Mouse (Mus musculus): ENCODE data around the gene Stk16. TPM values are rescaled to one million over a fixed set of nuclear protein-coding genes. Genes with fewer than 3 reads are reported as not detected.
A peak's percentile ranks its signal among the peaks of the same experiment; 100 is the strongest.
"Not testable (repeated sequence)": the region's sequence is repeated elsewhere in the genome, so short reads cannot be mapped to it uniquely, and the experiment has no call there.

The Stk16 gene
- polyA plus RNA-seq, 1 experiment from 2014 or later, result 154 TPM

DNA sequence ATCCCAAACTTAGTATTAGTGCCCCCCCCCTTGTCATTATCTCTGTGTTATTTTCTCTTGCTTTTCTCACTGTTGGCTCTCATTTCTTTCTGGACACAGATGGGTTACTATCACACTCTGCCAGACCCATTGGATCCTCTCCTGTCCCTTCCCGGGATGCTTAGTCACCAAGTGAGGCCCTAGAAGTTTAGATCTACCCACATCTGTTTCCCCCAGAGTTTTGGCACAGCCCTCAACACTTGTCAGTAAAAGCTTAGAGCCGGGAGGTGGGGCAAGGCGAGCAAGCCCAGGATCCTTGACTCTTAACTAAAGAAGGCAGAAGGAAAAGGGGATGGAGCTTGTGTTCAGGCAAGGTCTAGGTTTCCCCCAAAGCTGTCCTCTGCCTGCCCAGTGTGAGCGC is 18.5 kb downstream of the Stk16 start:
- Histone ChIP-seq H3K4me2 (ENCODE audit: low read length) (no peak overlapping the region), H3K9me3 (replicated peaks; ENCODE audit: control insufficient read depth, low read length, poor library complexity, severe bottlenecking) (no peaks in the 10 kb centered on the region), H3K4me1 (ENCODE audit: control insufficient read depth, insufficient read depth, low read length) (no peaks in the 10 kb centered on the region), H3K4me3 (ENCODE audit: low read depth, low read length) (no peak overlapping the region), H3K9ac (ENCODE audit: low read depth, low read length) (no peak overlapping the region), H3K27ac (ENCODE audit: low read length) (no peak overlapping the region), H3K36me3 (ENCODE audit: control insufficient read depth, insufficient read depth, low read length) (no peaks in the 10 kb centered on the region), H3K27me3 (ENCODE audit: control insufficient read depth, insufficient read depth, low read depth, low read length) (no peaks in the 10 kb centered on the region)
- WGBS, result 78% methylated on average over 4 of the region's 4 CpGs
- ATAC-seq, result no peak

DNA sequence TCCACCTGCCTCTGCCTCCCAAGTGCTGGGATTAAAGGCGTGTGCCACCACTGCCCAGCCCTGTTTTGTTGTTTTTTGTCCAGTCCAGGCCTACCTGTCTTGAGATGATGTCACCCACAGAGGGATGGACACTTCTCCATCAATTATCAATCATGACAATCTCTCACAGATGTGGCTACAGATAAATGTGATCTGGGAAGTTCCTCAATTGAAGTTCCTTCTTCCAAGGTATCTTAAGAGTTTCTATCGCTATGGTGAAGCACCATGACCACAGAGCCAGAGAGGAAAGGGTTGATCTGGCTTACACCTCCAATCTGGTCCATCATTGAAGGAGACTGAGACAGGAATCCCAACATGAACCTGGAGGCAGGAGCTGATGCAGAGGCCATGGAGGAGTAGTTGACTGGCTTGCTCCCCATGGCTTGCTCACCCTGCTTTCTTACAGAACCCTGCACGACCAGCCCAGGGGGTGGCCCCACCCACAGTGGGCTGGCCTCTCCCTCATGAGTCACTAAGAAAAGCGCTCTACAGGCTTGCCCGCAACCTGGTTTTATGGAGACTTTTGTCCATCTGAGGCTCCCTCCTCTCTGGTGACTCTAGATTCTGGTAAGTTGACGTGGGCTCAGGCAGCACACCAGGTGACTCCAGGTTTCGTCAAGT is 19.8 kb downstream of the Stk16 start:
- ATAC-seq, result no peak
- Histone ChIP-seq H3K4me3 (ENCODE audit: low read depth, low read length) (no peak overlapping the region), H3K27ac (ENCODE audit: low read length) (no peak overlapping the region), H3K27me3 (ENCODE audit: control insufficient read depth, insufficient read depth, low read depth, low read length) (no peaks in the 10 kb centered on the region), H3K4me1 (ENCODE audit: control insufficient read depth, insufficient read depth, low read length) (no peaks in the 10 kb centered on the region; the same call in 1 of the 2 replicates), H3K9me3 (replicated peaks; ENCODE audit: control insufficient read depth, low read length, poor library complexity, severe bottlenecking) (no peaks in the 10 kb centered on the region), H3K36me3 (ENCODE audit: control insufficient read depth, insufficient read depth, low read length) (no peaks in the 10 kb centered on the region), H3K4me2 (ENCODE audit: low read length) (no peak overlapping the region), H3K9ac (ENCODE audit: low read depth, low read length) (no peak overlapping the region)
- 76% methylated on average over 7 of the region's 7 CpGs for WGBS

DNA sequence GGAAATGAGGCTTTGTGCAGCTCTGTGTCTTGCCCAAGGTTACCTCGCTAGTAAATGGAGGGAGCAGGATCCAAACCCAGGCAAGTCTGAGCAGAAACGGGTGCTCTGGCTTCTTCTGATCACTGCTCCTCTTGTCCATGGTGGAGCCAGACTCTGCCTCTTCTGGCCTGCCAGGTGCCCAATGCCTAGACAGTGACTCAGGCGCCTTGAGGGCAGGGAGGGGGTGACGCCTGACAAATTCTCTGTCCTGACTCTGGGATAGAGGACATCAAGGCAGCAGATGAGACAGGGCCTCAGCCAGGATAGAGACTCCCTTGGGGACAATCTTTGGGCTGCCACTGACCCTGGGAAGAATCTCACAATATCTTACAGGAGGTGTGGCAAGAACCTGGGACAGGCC is 20.6 kb downstream of the Stk16 start:
- H3K4me2 ChIP-seq (ENCODE audit: low read length), result no peak overlapping the region
- no peak for ATAC-seq
- H3K27ac ChIP-seq (ENCODE audit: low read length), result no peak overlapping the region
- H3K36me3 ChIP-seq (ENCODE audit: control insufficient read depth, insufficient read depth, low read length), result no peaks in the 10 kb centered on the region
- H3K9ac ChIP-seq (ENCODE audit: low read depth, low read length), result no peak overlapping the region
- WGBS, result 81% methylated on average over 4 of the region's 4 CpGs
- no peaks in the 10 kb centered on the region; the same call in 1 of the 2 replicates for H3K4me1 ChIP-seq (ENCODE audit: control insufficient read depth, insufficient read depth, low read length)
- no peak overlapping the region for H3K4me3 ChIP-seq (ENCODE audit: low read depth, low read length)
- H3K27me3 ChIP-seq (ENCODE audit: control insufficient read depth, insufficient read depth, low read depth, low read length), result no peaks in the 10 kb centered on the region
- no peaks in the 10 kb centered on the region for H3K9me3 ChIP-seq (replicated peaks; ENCODE audit: control insufficient read depth, low read length, poor library complexity, severe bottlenecking)

DNA sequence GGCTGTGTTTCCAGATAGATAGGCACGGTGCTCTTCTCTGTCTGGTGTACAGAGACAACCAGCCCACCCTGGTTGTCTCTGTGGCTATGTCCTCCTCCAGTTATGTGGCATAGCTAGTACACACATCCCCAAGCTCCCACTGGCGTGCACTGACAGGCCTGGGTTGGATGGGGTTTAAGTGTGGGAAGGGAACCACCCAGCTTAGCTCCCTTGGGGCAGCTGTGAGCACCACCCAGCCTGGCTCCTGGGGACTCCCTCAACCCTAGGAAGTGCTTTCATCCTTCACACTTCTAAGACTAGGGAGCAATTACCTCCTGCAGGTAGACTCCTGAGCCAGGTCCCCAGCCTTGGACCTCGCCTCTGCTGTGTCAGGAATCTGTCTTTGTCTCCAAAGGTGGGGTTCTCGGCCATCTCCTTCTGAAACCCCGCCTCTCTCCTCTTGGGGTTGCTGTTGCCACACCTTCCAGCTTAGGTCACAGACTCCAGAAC is 21.1 kb downstream of the Stk16 start, which contains the start of gene A630095N17Rik:
TSS of gene A630095N17Rik (minus strand) at position 439 of the 489 bp plus-strand sequence.
- Histone ChIP-seq H3K27me3 (ENCODE audit: control insufficient read depth, insufficient read depth, low read depth, low read length) (no peaks in the 10 kb centered on the region), H3K9ac (ENCODE audit: low read depth, low read length) (no peak within 1 kb of the TSS), H3K9me3 (replicated peaks; ENCODE audit: control insufficient read depth, low read length, poor library complexity, severe bottlenecking) (no peaks in the 10 kb centered on the region), H3K4me2 (ENCODE audit: low read length) (no peak within 1 kb of the TSS), H3K4me3 (ENCODE audit: low read depth, low read length) (no peak within 1 kb of the TSS), H3K4me1 (ENCODE audit: control insufficient read depth, insufficient read depth, low read length) (no peaks in the 10 kb centered on the region; the same call in 1 of the 2 replicates), H3K36me3 (ENCODE audit: control insufficient read depth, insufficient read depth, low read length) (no peaks in the 10 kb centered on the region), H3K27ac (ENCODE audit: low read length) (no peak within 1 kb of the TSS)
- ATAC-seq, result no peak
- 79% methylated on average over 5 of the region's 5 CpGs for WGBS

DNA sequence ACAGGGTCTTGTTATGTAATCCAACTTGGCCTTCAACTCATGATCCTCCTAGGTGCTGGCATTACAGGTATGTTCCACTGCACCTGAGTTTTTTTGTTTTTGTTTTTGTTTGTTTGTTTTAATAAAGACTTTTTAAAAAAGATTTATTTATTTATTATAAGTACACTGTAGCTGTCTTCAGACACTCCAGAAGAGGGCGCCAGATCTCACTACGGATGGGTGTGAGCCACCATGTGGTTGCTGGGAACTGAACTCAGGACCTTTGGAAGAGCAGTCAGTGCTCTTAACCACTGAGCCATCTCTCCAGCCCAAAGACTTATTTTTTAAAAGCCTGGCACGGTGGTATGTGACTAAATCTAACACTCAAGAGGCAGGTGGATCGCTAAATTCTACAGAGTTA is 21.9 kb downstream of the Stk16 start:
- not testable (repeated sequence) for H3K27me3 ChIP-seq (ENCODE audit: control insufficient read depth, insufficient read depth, low read depth, low read length); H3K4me3 ChIP-seq (ENCODE audit: low read depth, low read length); H3K27ac ChIP-seq (ENCODE audit: low read length); H3K4me1 ChIP-seq (ENCODE audit: control insufficient read depth, insufficient read depth, low read length); H3K9ac ChIP-seq (ENCODE audit: low read depth, low read length); H3K4me2 ChIP-seq (ENCODE audit: low read length); H3K9me3 ChIP-seq (replicated peaks; ENCODE audit: control insufficient read depth, low read length, poor library complexity, severe bottlenecking); ATAC-seq; H3K36me3 ChIP-seq (ENCODE audit: control insufficient read depth, insufficient read depth, low read length)
- 66% methylated on average over 4 of the region's 4 CpGs for WGBS

DNA sequence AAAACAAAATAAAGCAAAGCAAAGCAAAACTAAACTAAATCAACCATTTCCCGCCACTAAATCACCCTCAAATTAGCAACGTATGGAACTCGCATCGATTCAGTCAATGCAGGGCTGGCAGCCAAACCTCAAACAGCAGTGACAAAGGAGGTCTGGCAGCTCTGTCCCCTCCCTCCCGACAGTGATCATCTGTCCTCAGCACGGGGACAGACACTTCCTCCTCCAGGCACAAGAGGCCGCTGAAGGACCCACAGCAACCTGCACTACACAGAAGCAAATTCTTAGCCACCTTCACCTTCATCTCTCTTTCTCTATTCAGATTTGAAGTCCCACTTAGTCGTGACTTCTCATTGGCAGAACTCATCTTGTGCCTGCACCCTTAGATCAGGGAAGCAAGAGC is 24.0 kb downstream of the Stk16 start:
- Histone ChIP-seq H3K27ac (ENCODE audit: low read length) (no peak overlapping the region), H3K36me3 (ENCODE audit: control insufficient read depth, insufficient read depth, low read length) (no peaks in the 10 kb centered on the region), H3K9me3 (replicated peaks; ENCODE audit: control insufficient read depth, low read length, poor library complexity, severe bottlenecking) (no peaks in the 10 kb centered on the region), H3K4me3 (ENCODE audit: low read depth, low read length) (no peak overlapping the region), H3K27me3 (ENCODE audit: control insufficient read depth, insufficient read depth, low read depth, low read length) (no peaks in the 10 kb centered on the region), H3K9ac (ENCODE audit: low read depth, low read length) (peak overlapping the region; percentile 40; the same call in 1 of the 2 replicates), H3K4me2 (ENCODE audit: low read length) (no peak overlapping the region), H3K4me1 (ENCODE audit: control insufficient read depth, insufficient read depth, low read length) (peaks cover 8% of the 10 kb centered on the region)
- WGBS, result 2% methylated on average over 8 of the region's 8 CpGs
- peak; percentile 58; the same call in 1 of the 2 replicates for ATAC-seq

DNA sequence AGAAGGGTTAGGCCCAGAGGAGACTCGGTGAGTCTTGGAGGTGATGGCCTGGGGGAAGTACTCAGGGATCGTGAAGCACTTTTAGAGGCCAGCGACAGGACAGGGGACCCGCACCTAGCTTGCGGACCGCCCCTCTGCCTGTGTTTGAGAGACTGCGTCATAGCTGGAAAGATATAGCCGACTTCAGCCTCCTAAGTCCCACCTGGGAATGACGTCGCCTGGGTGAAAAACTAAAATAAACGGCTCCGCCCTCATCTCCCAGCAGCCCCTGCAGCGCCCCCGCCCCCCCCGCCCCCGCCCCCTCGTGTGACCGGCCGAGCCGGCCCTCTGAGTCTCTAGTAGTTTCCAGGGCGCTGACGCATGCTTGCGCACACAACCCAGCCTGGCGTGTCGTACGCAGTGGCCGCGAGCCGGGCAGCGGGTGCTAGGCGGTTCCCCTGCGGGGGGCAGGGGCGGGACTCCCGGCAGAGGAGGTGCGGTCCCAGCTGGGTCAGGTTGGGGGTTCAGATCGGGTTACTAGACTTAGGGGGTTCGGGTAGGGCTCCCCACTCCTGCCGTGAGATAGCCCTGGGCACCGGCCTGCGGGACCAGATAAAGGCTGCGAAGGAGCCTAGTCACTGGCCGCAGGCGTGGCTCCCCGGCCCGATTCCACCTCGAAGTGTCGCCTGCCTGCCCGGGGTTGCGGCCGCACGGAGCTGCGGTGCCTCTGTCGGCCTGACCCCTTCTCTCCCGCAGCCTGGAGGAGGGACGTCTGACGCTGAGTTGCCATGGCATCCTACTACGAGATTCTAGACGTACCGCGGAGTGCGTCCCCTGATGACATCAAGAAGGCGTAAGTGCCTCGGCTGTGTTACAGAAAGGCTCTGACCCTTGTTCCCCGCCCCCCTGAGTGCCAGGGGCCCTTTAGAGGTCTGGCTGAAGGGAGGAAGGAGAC is 25.7 kb downstream of the Stk16 start, which contains the start of gene Dnajb2:
TSS of gene Dnajb2 (plus strand) at position 290 of the 934 bp plus-strand sequence.
- Histone ChIP-seq H3K4me3 (ENCODE audit: low read depth, low read length) (peak within 1 kb of the TSS; percentile 72), H3K4me1 (ENCODE audit: control insufficient read depth, insufficient read depth, low read length) (peaks cover 8% of the 10 kb centered on the region), H3K9me3 (replicated peaks; ENCODE audit: control insufficient read depth, low read length, poor library complexity, severe bottlenecking) (no peaks in the 10 kb centered on the region), H3K9ac (ENCODE audit: low read depth, low read length) (peak within 1 kb of the TSS; percentile 93), H3K36me3 (ENCODE audit: control insufficient read depth, insufficient read depth, low read length) (no peaks in the 10 kb centered on the region), H3K27me3 (ENCODE audit: control insufficient read depth, insufficient read depth, low read depth, low read length) (no peaks in the 10 kb centered on the region), H3K27ac (ENCODE audit: low read length) (peak within 1 kb of the TSS; percentile 90), H3K4me2 (ENCODE audit: low read length) (peak within 1 kb of the TSS; percentile 65)
- under 1% methylated on average over 63 of the region's 64 CpGs for WGBS
- ATAC-seq, result peak; percentile 88

DNA sequence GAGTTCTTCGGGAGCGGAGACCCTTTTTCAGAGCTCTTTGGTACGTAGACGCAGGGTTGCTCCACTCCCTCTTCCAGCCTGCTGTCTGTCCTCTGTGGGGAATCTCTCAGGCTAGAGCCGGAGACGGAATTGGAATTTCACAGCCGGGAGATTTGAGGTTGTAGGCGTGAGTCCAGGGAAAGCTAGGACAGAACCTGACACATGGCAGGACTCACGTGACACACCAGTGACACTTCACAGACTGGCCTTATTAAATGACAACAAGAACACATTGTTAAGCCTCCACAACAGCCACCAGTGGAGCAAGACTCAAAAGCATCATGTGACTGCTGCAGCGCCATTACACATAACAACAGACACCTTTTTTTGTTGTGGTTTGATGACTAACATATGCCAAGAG is 29.0 kb downstream of the Stk16 start:
- Histone ChIP-seq H3K4me3 (ENCODE audit: low read depth, low read length) (no peak overlapping the region), H3K9me3 (replicated peaks; ENCODE audit: control insufficient read depth, low read length, poor library complexity, severe bottlenecking) (no peaks in the 10 kb centered on the region), H3K9ac (ENCODE audit: low read depth, low read length) (no peak overlapping the region), H3K36me3 (ENCODE audit: control insufficient read depth, insufficient read depth, low read length) (peaks cover 7% of the 10 kb centered on the region; the same call in 1 of the 2 replicates), H3K4me1 (ENCODE audit: control insufficient read depth, insufficient read depth, low read length) (peaks cover 8% of the 10 kb centered on the region), H3K4me2 (ENCODE audit: low read length) (no peak overlapping the region), H3K27me3 (ENCODE audit: control insufficient read depth, insufficient read depth, low read depth, low read length) (no peaks in the 10 kb centered on the region), H3K27ac (ENCODE audit: low read length) (no peak overlapping the region)
- ATAC-seq, result no peak
- 86% methylated on average over 10 of the region's 10 CpGs for WGBS
